Mouse (Mus musculus): Measurements from ENCODE around the gene Rab31.

DNA sequence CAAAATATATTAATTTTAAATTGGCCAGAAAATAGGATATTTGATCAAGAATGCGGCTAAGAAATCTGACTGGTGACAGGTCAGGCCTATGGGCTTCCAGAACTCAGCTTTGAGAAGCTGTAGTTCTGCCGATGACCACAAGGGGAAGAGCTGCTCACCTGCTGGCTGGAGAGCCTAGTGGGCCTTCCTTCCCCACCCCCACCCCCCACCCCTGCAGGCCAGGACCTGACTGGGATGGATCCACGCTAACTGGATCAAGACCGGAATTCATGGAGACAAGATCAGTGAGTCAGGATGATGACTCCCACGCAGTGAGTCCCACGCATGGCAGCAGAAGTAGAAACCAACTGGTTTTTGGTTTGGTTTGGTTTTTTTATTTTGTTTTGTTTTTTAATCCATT is 46.3 kb downstream of the Rab31 start:
- TF ChIP-seq EP300 (IDR thresholded peaks at IDR 0.05; ENCODE audit: low read depth) (no peak), CTCF (IDR thresholded peaks at IDR 0.05; ENCODE audit: low read depth) (peak; percentile 59)
